Mouse (Mus musculus) kidney, adult 2 months (tissue): ENCODE data around the gene Fyttd1.

Experiments used
- CTCF ChIP-seq: fragments of 200-500 bp; conservative IDR thresholded peaks from 2 replicates; pipeline ENCODE4 v1.5.1; 2011; ENCODE audit warnings: low read depth, mild to moderate bottlenecking, control low read depth, low read length, moderate library complexity, mixed read lengths; ENCODE audit not compliant: insufficient read depth, insufficient read length
- POLR2A ChIP-seq: fragments of 200-500 bp; IDR thresholded peaks from one replicate; pipeline ENCODE4 v1.6.1; 2011; ENCODE audit warnings: low read depth, low read length, control low read depth

DNA sequence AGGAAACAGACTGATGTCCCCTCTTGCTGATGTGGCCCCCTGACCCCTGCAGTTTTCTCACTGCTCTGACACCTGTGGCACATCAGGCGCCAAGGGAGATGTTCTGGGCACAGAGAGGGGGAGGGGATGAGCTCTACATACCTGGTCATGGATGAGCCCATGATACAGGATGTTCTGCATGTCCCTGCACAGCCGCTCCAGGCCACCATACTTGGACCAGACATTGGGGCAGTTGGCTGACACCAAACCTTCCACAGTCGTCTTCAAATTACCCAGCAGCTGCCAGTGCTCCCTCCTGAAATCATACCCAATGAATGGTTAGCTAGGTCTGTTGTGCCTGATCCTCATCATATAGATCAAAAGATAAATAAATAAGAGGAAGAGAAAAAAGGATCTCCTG is 20.5 kb upstream of the Fyttd1 start:
- TF ChIP-seq CTCF (no peak), POLR2A (no peak)
